Mouse (Mus musculus): ENCODE measurements around the gene Pik3c2g. TPM values are rescaled to one million over a fixed set of nuclear protein-coding genes. Genes with fewer than 3 reads are reported as not detected.

The Pik3c2g gene
- total and polyA plus RNA-seq, 3 experiments: not detected

GRCm38 (mm10) chr6:139789479-139789878 is 202.5 kb downstream of the Pik3c2g start:
- WGBS: 47% methylated on average over 4 of the region's 4 CpGs
- H3K4me1 ChIP-seq (ENCODE audit: control insufficient read depth, insufficient read depth, low read length): no peaks in the 10 kb centered on the region
- TF ChIP-seq CTCF (IDR thresholded peaks at IDR 0.05) (no peak), POLR2A (IDR thresholded peaks at IDR 0.05; ENCODE audit: insufficient read depth, low read depth, low read length) (no peak), EP300 (IDR thresholded peaks at IDR 0.05; ENCODE audit: insufficient read depth, low read depth, low read length) (no peak)
- DNase-seq: no peak
- no peak overlapping the region for H3K4me3 ChIP-seq
- no peaks in the 10 kb centered on the region for H3K79me2 ChIP-seq (replicated peaks; ENCODE audit: control insufficient read depth, insufficient read depth, low read length)
- intact Hi-C loops (cut with DNase I): loop anchor here (10.0 kb wide), 1 partner anchor 655 kb away; no protein-coding TSS in a partner anchor
- H3K9ac ChIP-seq (ENCODE audit: low read depth, low read length): no peak overlapping the region
- no peak overlapping the region for H3K27ac ChIP-seq
- H3K27me3 ChIP-seq (ENCODE audit: control insufficient read depth, insufficient read depth, low read length): no peaks in the 10 kb centered on the region
- H3K36me3 ChIP-seq (ENCODE audit: control insufficient read depth, insufficient read depth, low read length): no peaks in the 10 kb centered on the region

- no peaks in the 10 kb centered on the region for H3K36me3 ChIP-seq (ENCODE audit: control insufficient read depth, insufficient read depth, low read length)
- intact Hi-C loops (cut with DNase I): no loop called here
- TF ChIP-seq CTCF (IDR thresholded peaks at IDR 0.05): no peak
- no peak for TF ChIP-seq POLR2A (IDR thresholded peaks at IDR 0.05; ENCODE audit: insufficient read depth, low read depth, low read length)
- no peak for TF ChIP-seq EP300 (IDR thresholded peaks at IDR 0.05; ENCODE audit: insufficient read depth, low read depth, low read length)
- H3K27ac ChIP-seq: no peak overlapping the region
- 85% methylated on average over 8 of the region's 8 CpGs for WGBS
- no peak overlapping the region for H3K4me3 ChIP-seq
- H3K9ac ChIP-seq (ENCODE audit: low read depth, low read length): no peak overlapping the region
- H3K27me3 ChIP-seq (ENCODE audit: control insufficient read depth, insufficient read depth, low read length): no peaks in the 10 kb centered on the region
- no peak for DNase-seq
- H3K79me2 ChIP-seq (replicated peaks; ENCODE audit: control insufficient read depth, insufficient read depth, low read length): no peaks in the 10 kb centered on the region
- no peaks in the 10 kb centered on the region for H3K4me1 ChIP-seq (ENCODE audit: control insufficient read depth, insufficient read depth, low read length)
These were observed 212.7 kb downstream of the Pik3c2g start for GRCm38 (mm10) chr6:139799541-139800226.

DNA sequence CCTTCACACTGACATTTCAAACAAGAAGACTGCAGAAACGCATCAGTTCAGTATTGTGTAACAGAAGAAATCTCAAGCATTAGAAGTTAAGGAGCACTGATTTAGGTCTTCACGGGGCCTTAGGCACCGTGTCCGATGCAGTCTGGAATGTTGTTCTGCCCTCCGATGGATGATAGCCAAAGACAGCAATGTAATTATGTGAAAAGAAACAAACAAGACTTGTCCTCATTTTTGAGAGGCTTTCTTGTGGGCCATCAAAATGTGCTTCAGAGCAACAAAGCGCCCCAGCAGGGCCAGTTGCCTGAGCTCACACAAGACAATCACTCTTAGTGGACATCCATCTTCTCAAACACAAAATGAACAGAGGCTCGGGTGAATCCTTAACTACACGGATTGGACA is 234.9 kb downstream of the Pik3c2g start:
- no peak overlapping the region for H3K9ac ChIP-seq (ENCODE audit: low read depth, low read length)
- H3K27ac ChIP-seq: no peak overlapping the region
- 74% methylated on average over 8 of the region's 8 CpGs for WGBS
- TF ChIP-seq POLR2A (IDR thresholded peaks at IDR 0.05; ENCODE audit: insufficient read depth, low read depth, low read length) (no peak), CTCF (IDR thresholded peaks at IDR 0.05) (no peak), EP300 (IDR thresholded peaks at IDR 0.05; ENCODE audit: insufficient read depth, low read depth, low read length) (no peak)
- H3K4me3 ChIP-seq: no peak overlapping the region
- H3K27me3 ChIP-seq (ENCODE audit: control insufficient read depth, insufficient read depth, low read length): no peaks in the 10 kb centered on the region
- no peak for DNase-seq
- no peaks in the 10 kb centered on the region for H3K4me1 ChIP-seq (ENCODE audit: control insufficient read depth, insufficient read depth, low read length)
- intact Hi-C loops (cut with DNase I): no loop called here
- no peaks in the 10 kb centered on the region for H3K79me2 ChIP-seq (replicated peaks; ENCODE audit: control insufficient read depth, insufficient read depth, low read length)
- no peaks in the 10 kb centered on the region for H3K36me3 ChIP-seq (ENCODE audit: control insufficient read depth, insufficient read depth, low read length)

DNA sequence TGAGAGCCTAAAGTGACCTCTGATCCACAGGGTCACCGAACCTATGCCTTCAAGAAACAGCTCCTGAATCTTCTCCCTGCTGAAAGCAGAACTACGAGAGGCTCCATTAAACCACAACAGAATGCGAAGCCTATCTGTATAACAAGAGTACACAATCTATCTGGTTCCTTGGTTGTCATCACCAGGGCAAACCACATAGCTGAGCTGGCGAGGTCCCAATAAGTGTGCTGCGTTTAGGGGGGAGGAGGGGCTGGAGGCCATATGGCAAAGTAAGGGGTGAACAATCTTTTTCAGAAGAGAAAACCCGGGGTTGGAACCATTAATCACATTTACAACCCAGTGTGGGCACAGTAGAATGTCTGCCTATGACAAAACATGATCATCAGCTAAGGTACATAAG is 251.2 kb downstream of the Pik3c2g start:
- Histone ChIP-seq H3K27ac (no peak overlapping the region), H3K79me2 (replicated peaks; ENCODE audit: control insufficient read depth, insufficient read depth, low read length) (no peaks in the 10 kb centered on the region), H3K27me3 (ENCODE audit: control insufficient read depth, insufficient read depth, low read length) (no peaks in the 10 kb centered on the region), H3K36me3 (ENCODE audit: control insufficient read depth, insufficient read depth, low read length) (no peaks in the 10 kb centered on the region), H3K4me1 (ENCODE audit: control insufficient read depth, insufficient read depth, low read length) (no peaks in the 10 kb centered on the region), H3K4me3 (no peak overlapping the region), H3K9ac (ENCODE audit: low read depth, low read length) (no peak overlapping the region)
- intact Hi-C loops (cut with DNase I): no loop called here
- WGBS: 56% methylated on average over 6 of the region's 6 CpGs
- no peak for DNase-seq
- TF ChIP-seq POLR2A (IDR thresholded peaks at IDR 0.05; ENCODE audit: insufficient read depth, low read depth, low read length): no peak
- no peak for TF ChIP-seq CTCF (IDR thresholded peaks at IDR 0.05)
- TF ChIP-seq EP300 (IDR thresholded peaks at IDR 0.05; ENCODE audit: insufficient read depth, low read depth, low read length): no peak

DNA sequence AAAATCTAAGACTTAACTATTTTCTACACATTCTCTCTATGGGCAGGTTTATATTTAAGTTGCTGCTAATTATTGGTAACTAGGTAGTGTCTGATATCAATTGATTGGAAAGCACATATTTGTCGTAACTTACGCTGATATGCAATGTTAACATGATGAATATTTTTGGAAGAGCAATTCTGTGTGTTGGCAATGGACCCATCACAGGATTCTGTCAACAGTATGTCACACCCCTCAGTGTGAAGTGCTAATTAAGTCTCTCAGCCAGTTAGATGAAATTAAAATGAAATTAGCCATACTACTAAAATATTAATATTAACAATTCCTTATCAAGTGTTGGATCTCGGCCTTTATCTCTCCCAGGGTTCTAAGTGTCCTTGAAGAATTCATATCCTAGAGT is 251.7 kb downstream of the Pik3c2g start:
- H3K79me2 ChIP-seq (replicated peaks; ENCODE audit: control insufficient read depth, insufficient read depth, low read length): no peaks in the 10 kb centered on the region

GRCm38 (mm10) chr6:139839907-139840306 is 252.9 kb downstream of the Pik3c2g start:
- no peaks in the 10 kb centered on the region for H3K36me3 ChIP-seq (ENCODE audit: control insufficient read depth, insufficient read depth, low read length)
- intact Hi-C loops (cut with DNase I): no loop called here
- H3K4me1 ChIP-seq (ENCODE audit: control insufficient read depth, insufficient read depth, low read length): no peaks in the 10 kb centered on the region
- DNase-seq: no peak
- H3K27me3 ChIP-seq (ENCODE audit: control insufficient read depth, insufficient read depth, low read length): no peaks in the 10 kb centered on the region
- H3K27ac ChIP-seq: no peak overlapping the region
- TF ChIP-seq CTCF (IDR thresholded peaks at IDR 0.05) (no peak), POLR2A (IDR thresholded peaks at IDR 0.05; ENCODE audit: insufficient read depth, low read depth, low read length) (no peak), EP300 (IDR thresholded peaks at IDR 0.05; ENCODE audit: insufficient read depth, low read depth, low read length) (no peak)
- H3K9ac ChIP-seq (ENCODE audit: low read depth, low read length): no peak overlapping the region
- WGBS: 73% methylated on average over 7 of the region's 7 CpGs
- no peaks in the 10 kb centered on the region for H3K79me2 ChIP-seq (replicated peaks; ENCODE audit: control insufficient read depth, insufficient read depth, low read length)
- no peak overlapping the region for H3K4me3 ChIP-seq

More for the DNA sequence above, 251.7 kb downstream of the Pik3c2g start:
- intact Hi-C loops (cut with DNase I): no loop called here
- Histone ChIP-seq H3K36me3 (ENCODE audit: control insufficient read depth, insufficient read depth, low read length) (no peaks in the 10 kb centered on the region), H3K27me3 (ENCODE audit: control insufficient read depth, insufficient read depth, low read length) (no peaks in the 10 kb centered on the region), H3K4me3 (no peak overlapping the region), H3K9ac (ENCODE audit: low read depth, low read length) (no peak overlapping the region), H3K4me1 (ENCODE audit: control insufficient read depth, insufficient read depth, low read length) (no peaks in the 10 kb centered on the region), H3K27ac (no peak overlapping the region)
- DNase-seq: no peak
- TF ChIP-seq POLR2A (IDR thresholded peaks at IDR 0.05; ENCODE audit: insufficient read depth, low read depth, low read length): no peak
- no peak for TF ChIP-seq CTCF (IDR thresholded peaks at IDR 0.05)
- no peak for TF ChIP-seq EP300 (IDR thresholded peaks at IDR 0.05; ENCODE audit: insufficient read depth, low read depth, low read length)
- 78% methylated on average over 3 of the region's 3 CpGs for WGBS
